Mouse (Mus musculus) neutrophil, adult 5-6 weeks (primary cell): ENCODE measurements around the gene Kif26b. TPM values are rescaled to one million over a fixed set of nuclear protein-coding genes. Genes with fewer than 3 reads are reported as not detected.

ENCODE experiments used
- ATAC-seq: fragments of 151-379, 151-347 bp; 2 replicates; pipeline ENCODE4 v1.8.0; 2017; ENCODE audit warnings: mild to moderate bottlenecking, moderate TSS enrichment; ENCODE audit not compliant: insufficient number of reproducible peaks, poor library complexity, low FRiP score, severe bottlenecking; ENCODE audit errors: extremely low read depth
- total RNA-seq: library from RNA; stranded (forward); fragments of 200-1000 nt; gene quantifications from 2 replicates; pipeline ENCODE4 v1.2.3, GENCODE M21; 2017

The Kif26b gene
- total RNA-seq, 1 experiment from 2014 or later: 0.23 TPM

GRCm38 (mm10) chr1:178684991-178685680 is 156.2 kb downstream of the Kif26b start:
- no peak for ATAC-seq

GRCm38 (mm10) chr1:178686881-178687280 is 158.0 kb downstream of the Kif26b start:
- ATAC-seq: no peak

- no peak for ATAC-seq
These were observed 160.6 kb downstream of the Kif26b start for GRCm38 (mm10) chr1:178689512-178689911.

- ATAC-seq: no peak
These were observed 162.8 kb downstream of the Kif26b start for GRCm38 (mm10) chr1:178691679-178692078.

- no peak for ATAC-seq
These were observed 171.2 kb downstream of the Kif26b start for GRCm38 (mm10) chr1:178700102-178700501.

GRCm38 (mm10) chr1:178703496-178703895 is 174.6 kb downstream of the Kif26b start:
- ATAC-seq: no peak

- ATAC-seq: no peak
These were observed 179.0 kb downstream of the Kif26b start for GRCm38 (mm10) chr1:178707925-178708351.

- no peak for ATAC-seq
These were observed 179.4 kb downstream of the Kif26b start for GRCm38 (mm10) chr1:178708356-178708755.

- ATAC-seq: no peak
These were observed 183.4 kb downstream of the Kif26b start for GRCm38 (mm10) chr1:178712189-178712873.

GRCm38 (mm10) chr1:178714209-178714608 is 185.3 kb downstream of the Kif26b start:
- no peak for ATAC-seq

GRCm38 (mm10) chr1:178716411-178716810 is 187.5 kb downstream of the Kif26b start:
- no peak for ATAC-seq

GRCm38 (mm10) chr1:178720821-178721220 is 191.9 kb downstream of the Kif26b start:
- ATAC-seq: no peak

- ATAC-seq: no peak
These were observed 193.9 kb downstream of the Kif26b start for GRCm38 (mm10) chr1:178722793-178723192.

- ATAC-seq: no peak
These were observed 196.6 kb downstream of the Kif26b start for GRCm38 (mm10) chr1:178725536-178725935.

- ATAC-seq: no peak
These were observed 199.3 kb downstream of the Kif26b start for GRCm38 (mm10) chr1:178728256-178728655.

GRCm38 (mm10) chr1:178730271-178730670 is 201.3 kb downstream of the Kif26b start:
- no peak for ATAC-seq

- ATAC-seq: no peak
These were observed 204.1 kb downstream of the Kif26b start for GRCm38 (mm10) chr1:178733035-178733434.

- ATAC-seq: no peak
These were observed 205.7 kb downstream of the Kif26b start for GRCm38 (mm10) chr1:178734576-178734975.

- no peak for ATAC-seq
These were observed 208.0 kb downstream of the Kif26b start for GRCm38 (mm10) chr1:178736931-178737330.

- ATAC-seq: no peak
These were observed 214.9 kb downstream of the Kif26b start for GRCm38 (mm10) chr1:178743820-178744219.
